Mouse (Mus musculus): Measurements from ENCODE around the gene Acbd4. TPM values are rescaled to one million over a fixed set of nuclear protein-coding genes. Genes with fewer than 3 reads are reported as not detected.
A peak's percentile ranks its signal among the peaks of the same experiment; 100 is the strongest.

The Acbd4 gene
- polyA plus RNA-seq, 1 experiment from 2014 or later = 14.4 TPM

GRCm38 (mm10) chr11:103158621-103159478, 57.4 kb downstream of the Acbd4 start:
- H3K27ac ChIP-seq = no peak overlapping the region
- 2% methylated on average over 25 of the region's 25 CpGs for WGBS
- no peak overlapping the region; the same call in 1 of the 2 replicates for H3K9ac ChIP-seq

GRCm38 (mm10) chr11:103160738-103161137, 59.3 kb downstream of the Acbd4 start:
- 85% methylated on average over 11 of the region's 11 CpGs for WGBS
- Histone ChIP-seq H3K27me3 (no peaks in the 10 kb centered on the region), H3K9me3 (no peaks in the 10 kb centered on the region)

More at GRCm38 (mm10) chr11:103158621-103159478, 57.4 kb downstream of the Acbd4 start:
- H3K4me1 ChIP-seq = peaks cover 7% of the 10 kb centered on the region
- no peaks in the 10 kb centered on the region for H3K36me3 ChIP-seq
- peak overlapping the region; percentile 64 for H3K4me2 ChIP-seq (replicated peaks)
- H3K27me3 ChIP-seq = no peaks in the 10 kb centered on the region
- ATAC-seq (ENCODE audit: low FRiP score, low read depth) = peak; percentile 88
- no peaks in the 10 kb centered on the region for H3K9me3 ChIP-seq
- peak overlapping the region; percentile 34 for H3K4me3 ChIP-seq

GRCm38 (mm10) chr11:103161449-103161848, 60.0 kb downstream of the Acbd4 start:
- ATAC-seq (ENCODE audit: low FRiP score, low read depth) = no peak
- no peak overlapping the region for H3K27ac ChIP-seq
- no peak overlapping the region for H3K4me2 ChIP-seq (replicated peaks)
- no peaks in the 10 kb centered on the region for H3K9me3 ChIP-seq
- H3K27me3 ChIP-seq = 0 out of 2 replicates have a peak, but pooled peaks cover 4% of the 10 kb centered on the region
- WGBS = 77% methylated on average over 7 of the region's 7 CpGs
- H3K4me3 ChIP-seq = no peak overlapping the region
- H3K4me1 ChIP-seq = peaks cover 7% of the 10 kb centered on the region
- H3K9ac ChIP-seq = no peak overlapping the region
- H3K36me3 ChIP-seq = no peaks in the 10 kb centered on the region

More at GRCm38 (mm10) chr11:103160738-103161137, 59.3 kb downstream of the Acbd4 start:
- Histone ChIP-seq H3K27ac (no peak overlapping the region), H3K36me3 (no peaks in the 10 kb centered on the region), H3K4me3 (no peak overlapping the region), H3K4me2 (replicated peaks) (no peak overlapping the region), H3K4me1 (peaks cover 7% of the 10 kb centered on the region), H3K9ac (no peak overlapping the region)
- ATAC-seq (ENCODE audit: low FRiP score, low read depth) = no peak

Other genes starting within 250 kb of the Acbd4 start
- gene Eftud2, start 220.7 kb upstream of the Acbd4 start, polyA plus RNA-seq (2015; fragmentation: Nextera tagmentation; extraction: Ambion mirVana) = 193 and 199 TPM in 2 replicates
- 0.93 and 1.0 TPM in 2 replicates for gene Ccdc103, start 220.5 kb upstream of the Acbd4 start, polyA plus RNA-seq (2015; fragmentation: Nextera tagmentation; extraction: Ambion mirVana)
- not detected in 2 replicates for gene Fam187a, start 216.5 kb upstream of the Acbd4 start, polyA plus RNA-seq (2015; fragmentation: Nextera tagmentation; extraction: Ambion mirVana)
- gene Gfap, start 200.8 kb upstream of the Acbd4 start, polyA plus RNA-seq (2015; fragmentation: Nextera tagmentation; extraction: Ambion mirVana) = 0.37 and 0.48 TPM in 2 replicates
- 10.8 and 11.0 TPM in 2 replicates for gene Kif18b, start 176.6 kb upstream of the Acbd4 start, polyA plus RNA-seq (2015; fragmentation: Nextera tagmentation; extraction: Ambion mirVana)
- 1.4 and 1.7 TPM in 2 replicates for gene C1ql1, start 155.0 kb upstream of the Acbd4 start, polyA plus RNA-seq (2015; fragmentation: Nextera tagmentation; extraction: Ambion mirVana)
- 49.6 and 53.2 TPM in 2 replicates for gene Nmt1, start 73.5 kb upstream of the Acbd4 start, polyA plus RNA-seq (2015; fragmentation: Nextera tagmentation; extraction: Ambion mirVana)
- 197 and 201 TPM in 2 replicates for gene Dcakd, start 73.3 kb upstream of the Acbd4 start, polyA plus RNA-seq (2015; fragmentation: Nextera tagmentation; extraction: Ambion mirVana)
- gene Plcd3, start within 50 bp of the Acbd4 start, polyA plus RNA-seq (2015; fragmentation: Nextera tagmentation; extraction: Ambion mirVana) = 4.8 and 5.1 TPM in 2 replicates
- gene Hexim1, start 14.5 kb downstream of the Acbd4 start, polyA plus RNA-seq (2015; fragmentation: Nextera tagmentation; extraction: Ambion mirVana) = 5.1 and 5.6 TPM in 2 replicates
- 12.8 and 13.8 TPM in 2 replicates for gene Hexim2, start 30.7 kb downstream of the Acbd4 start, polyA plus RNA-seq (2015; fragmentation: Nextera tagmentation; extraction: Ambion mirVana)
- gene Fmnl1, start 69.4 kb downstream of the Acbd4 start, polyA plus RNA-seq (2015; fragmentation: Nextera tagmentation; extraction: Ambion mirVana) = 1.1 and 1.2 TPM in 2 replicates
- gene 1700023F06Rik, start 106.9 kb downstream of the Acbd4 start, polyA plus RNA-seq (2015; fragmentation: Nextera tagmentation; extraction: Ambion mirVana) = 0.55 and 0.61 TPM in 2 replicates
- not detected in 2 replicates for gene Spata32, start 116.8 kb downstream of the Acbd4 start, polyA plus RNA-seq (2015; fragmentation: Nextera tagmentation; extraction: Ambion mirVana)
- gene Map3k14, start 165.8 kb downstream of the Acbd4 start, polyA plus RNA-seq (2015; fragmentation: Nextera tagmentation; extraction: Ambion mirVana) = 4.8 and 5.4 TPM in 2 replicates

Data from limb, embryonic 13.5 days (tissue).